Mouse (Mus musculus) liver, embryonic 15.5 days (tissue): Measurements from ENCODE around the gene H2-Oa. TPM values are rescaled to one million over a fixed set of nuclear protein-coding genes. Genes with fewer than 3 reads are reported as not detected.
A peak's percentile ranks its signal among the peaks of the same experiment; 100 is the strongest.

Experiments used
- ATAC-seq: fragments of 200-750 bp; cut with Nextera tagmentation; 2 replicates; pipeline ENCODE4 v1.8.0; 2017; ENCODE audit warnings: moderate number of reproducible peaks, mild to moderate bottlenecking, moderate library complexity; ENCODE audit not compliant: insufficient read depth
- H3K27ac ChIP-seq: fragments of 300-500 bp; sonication (generic); replicated peaks from 2 replicates; pipeline ENCODE4 v1.5.1; 2015; ENCODE audit warnings: mild to moderate bottlenecking, inconsistent platforms
- H3K27me3 ChIP-seq: fragments of 300-500 bp; sonication (generic); 2 replicates; pipeline ENCODE4 v1.6.1; 2015; ENCODE audit warnings: mild to moderate bottlenecking, inconsistent platforms
- H3K36me3 ChIP-seq: fragments of 300-500 bp; sonication (generic); replicated peaks from 2 replicates; pipeline ENCODE4 v1.6.1; 2015; ENCODE audit warnings: moderate library complexity, mild to moderate bottlenecking, inconsistent platforms
- H3K4me1 ChIP-seq: fragments of 300-500 bp; sonication (generic); replicated peaks from 2 replicates; pipeline ENCODE4 v1.6.1; 2015; ENCODE audit warnings: inconsistent platforms
- H3K4me2 ChIP-seq: fragments of 300-500 bp; sonication (generic); 2 replicates; pipeline ENCODE4 v1.6.1; 2015; ENCODE audit warnings: moderate library complexity, mild to moderate bottlenecking, inconsistent platforms
- H3K4me3 ChIP-seq: fragments of 300-500 bp; sonication (generic); replicated peaks from 2 replicates; pipeline ENCODE4 v1.5.1; 2015; ENCODE audit warnings: mild to moderate bottlenecking, inconsistent platforms
- H3K9ac ChIP-seq: fragments of 300-500 bp; sonication (generic); 2 replicates; pipeline ENCODE4 v1.6.1; 2015; ENCODE audit warnings: moderate library complexity, mild to moderate bottlenecking, inconsistent platforms
- H3K9me3 ChIP-seq: fragments of 300-500 bp; sonication (generic); replicated peaks from 2 replicates; pipeline ENCODE4 v1.6.1; 2016; ENCODE audit warnings: inconsistent platforms
- WGBS: fragments of 180-500 bp; shearing (Covaris S2); methylation state at CpG from one replicate; pipeline ENCODE4 v1.1.7; 2015; ENCODE audit warnings: mixed read lengths; ENCODE audit not compliant: insufficient replicate concordance; 5-methylcytosine and 5-hydroxymethylcytosine counted together
- polyA plus RNA-seq: library from polyadenylated mRNA; unstranded; fragments of >200 nt; fragmentation: Nextera tagmentation; extraction: Ambion mirVana; gene quantifications from 2 replicates; pipeline ENCODE4 v1.2.1, GENCODE M21; 2015

H2-Oa gene
- polyA plus RNA-seq: 0.17 and 0.40 TPM in 2 replicates

DNA sequence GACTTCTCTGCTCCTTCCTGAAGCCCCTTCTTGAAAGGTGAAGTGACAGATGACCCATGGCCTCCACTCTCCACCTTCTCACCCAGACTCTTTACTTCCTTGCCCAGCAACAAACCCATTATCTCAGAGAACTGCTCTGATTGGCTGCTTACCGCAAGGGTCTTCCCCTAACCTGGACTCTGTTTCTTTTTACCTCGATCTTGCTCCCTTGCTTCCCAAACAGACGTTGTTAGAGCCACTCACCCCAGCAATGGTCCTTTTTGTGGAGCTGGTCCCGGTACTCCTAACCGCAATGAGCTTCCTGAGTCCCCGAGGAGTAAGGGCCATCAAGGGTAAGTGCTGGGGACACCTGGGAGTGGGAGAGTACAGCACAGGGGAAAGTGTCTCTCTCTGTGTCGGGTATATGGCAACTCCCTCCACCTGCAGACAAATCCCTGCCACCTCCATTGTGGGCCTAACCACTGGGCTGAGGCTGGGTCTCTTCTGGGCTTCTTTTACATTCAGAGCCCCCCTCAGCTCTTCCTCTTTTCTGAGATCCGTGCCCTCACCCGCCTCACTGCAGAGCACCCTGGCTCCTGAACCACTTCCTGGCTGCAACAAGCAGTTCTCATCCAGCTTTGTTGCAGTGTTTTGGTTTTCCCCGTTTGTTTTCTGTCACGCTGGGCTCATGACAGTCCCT, at the start of gene H2-Oa:
Gene H2-Oa, plus strand, starts transcription at position 144 of the 679 bp plus-strand sequence.
- ATAC-seq: no peak
- 12% methylated on average over 11 of the region's 11 CpGs for WGBS
- H3K4me2 ChIP-seq: peak within 1 kb of the TSS; percentile 27; the same call in 1 of the 2 replicates
- no peaks in the 10 kb centered on the region for H3K36me3 ChIP-seq
- no peak within 1 kb of the TSS for H3K9ac ChIP-seq
- H3K4me3 ChIP-seq: no peak within 1 kb of the TSS; the same call in 1 of the 2 replicates
- H3K9me3 ChIP-seq: no peaks in the 10 kb centered on the region
- no peaks in the 10 kb centered on the region; the same call in 1 of the 2 replicates for H3K27me3 ChIP-seq
- H3K27ac ChIP-seq: no peak within 1 kb of the TSS
- peaks cover 7% of the 10 kb centered on the region; the same call in 1 of the 2 replicates for H3K4me1 ChIP-seq

DNA sequence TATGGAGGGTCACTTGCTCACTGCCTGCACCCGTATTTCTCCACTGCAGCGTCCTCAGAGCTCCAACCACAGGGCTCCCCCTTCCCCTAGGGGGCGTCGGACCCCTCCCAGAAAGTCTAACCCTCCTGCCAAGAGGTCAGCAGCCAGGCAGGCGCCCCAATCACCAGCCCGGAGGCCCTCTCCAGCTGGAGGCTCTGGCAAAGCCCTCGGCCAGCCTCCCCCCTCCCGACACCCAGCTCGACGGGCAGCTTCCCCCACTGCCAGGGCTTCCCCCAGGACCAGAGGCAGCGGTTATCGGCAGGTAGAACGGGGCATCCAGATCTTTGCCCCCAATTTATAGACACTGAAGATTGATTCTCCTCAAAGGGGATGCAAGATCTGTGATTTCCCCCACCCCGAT, 46.2 kb upstream of the H2-Oa start:
- ATAC-seq: no peak
- peaks cover 17% of the 10 kb centered on the region; the same call in 1 of the 2 replicates for H3K27me3 ChIP-seq
- no peak overlapping the region for H3K4me3 ChIP-seq
- no peaks in the 10 kb centered on the region for H3K9me3 ChIP-seq
- H3K4me1 ChIP-seq: no peaks in the 10 kb centered on the region
- H3K4me2 ChIP-seq: no peak overlapping the region
- 71% methylated on average over 14 of the region's 14 CpGs for WGBS
- H3K36me3 ChIP-seq: no peaks in the 10 kb centered on the region
- no peak overlapping the region for H3K27ac ChIP-seq
- no peak overlapping the region for H3K9ac ChIP-seq

GRCm38 (mm10) chr17:34047404-34048050, 44.6 kb upstream of the H2-Oa start:
- Histone ChIP-seq H3K9me3 (no peaks in the 10 kb centered on the region), H3K27ac (no peak overlapping the region), H3K36me3 (no peaks in the 10 kb centered on the region), H3K27me3 (peaks cover 1% of the 10 kb centered on the region; the same call in 1 of the 2 replicates), H3K4me3 (no peak overlapping the region), H3K9ac (no peak overlapping the region), H3K4me1 (no peaks in the 10 kb centered on the region), H3K4me2 (no peak overlapping the region)
- WGBS: 45% methylated on average over 5 of the region's 5 CpGs
- no peak for ATAC-seq

DNA sequence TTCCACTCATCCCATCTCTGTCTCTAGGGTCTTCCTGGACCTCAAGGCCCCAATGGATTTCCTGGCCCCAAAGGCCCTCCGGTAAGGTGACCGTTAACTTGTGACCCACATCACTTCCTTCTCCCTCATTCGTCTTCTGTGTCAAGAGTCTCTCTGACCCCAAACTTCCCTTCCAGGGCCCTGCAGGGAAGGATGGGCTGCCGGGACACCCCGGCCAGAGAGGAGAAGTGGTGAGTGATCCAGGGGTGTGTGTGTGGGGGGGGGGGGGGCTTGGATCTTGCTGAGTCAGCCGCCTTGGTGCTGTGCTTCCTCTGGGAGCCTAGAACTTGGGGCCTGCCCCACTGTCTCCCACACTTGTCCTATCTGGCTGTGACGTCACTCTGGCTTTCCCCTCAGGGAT, 34.9 kb upstream of the H2-Oa start:
- H3K27me3 ChIP-seq: no peaks in the 10 kb centered on the region
- no peaks in the 10 kb centered on the region for H3K9me3 ChIP-seq
- H3K9ac ChIP-seq: no peak overlapping the region
- H3K4me1 ChIP-seq: no peaks in the 10 kb centered on the region
- no peak overlapping the region for H3K27ac ChIP-seq
- no peak overlapping the region for H3K4me3 ChIP-seq
- peak; percentile 32; the same call in 1 of the 2 replicates for ATAC-seq
- no peaks in the 10 kb centered on the region for H3K36me3 ChIP-seq
- no peak overlapping the region for H3K4me2 ChIP-seq
- WGBS: 23% methylated on average over 7 of the region's 7 CpGs

GRCm38 (mm10) chr17:34068864-34069263, 23.3 kb upstream of the H2-Oa start:
- 48% methylated on average over 3 of the region's 3 CpGs for WGBS
- Histone ChIP-seq H3K9me3 (no peaks in the 10 kb centered on the region), H3K4me1 (no peaks in the 10 kb centered on the region), H3K9ac (no peak overlapping the region), H3K27me3 (no peaks in the 10 kb centered on the region), H3K4me3 (no peak overlapping the region), H3K27ac (no peak overlapping the region), H3K4me2 (no peak overlapping the region), H3K36me3 (no peaks in the 10 kb centered on the region)
- no peak for ATAC-seq

- no peak overlapping the region for H3K9ac ChIP-seq
- no peak overlapping the region for H3K4me3 ChIP-seq
- ATAC-seq: no peak
- H3K36me3 ChIP-seq: no peaks in the 10 kb centered on the region
- WGBS: 40% methylated on average over 5 of the region's 5 CpGs
- no peaks in the 10 kb centered on the region for H3K9me3 ChIP-seq
- H3K27ac ChIP-seq: 0 out of 2 replicates have a peak overlapping the region, but pooled peaks have one; percentile 6
- H3K4me2 ChIP-seq: no peak overlapping the region
- 0 out of 2 replicates have a peak, but pooled peaks cover 3% of the 10 kb centered on the region for H3K4me1 ChIP-seq
- H3K27me3 ChIP-seq: peaks cover 21% of the 10 kb centered on the region
Observed at GRCm38 (mm10) chr17:34072091-34072490, 20.0 kb upstream of the H2-Oa start.

DNA sequence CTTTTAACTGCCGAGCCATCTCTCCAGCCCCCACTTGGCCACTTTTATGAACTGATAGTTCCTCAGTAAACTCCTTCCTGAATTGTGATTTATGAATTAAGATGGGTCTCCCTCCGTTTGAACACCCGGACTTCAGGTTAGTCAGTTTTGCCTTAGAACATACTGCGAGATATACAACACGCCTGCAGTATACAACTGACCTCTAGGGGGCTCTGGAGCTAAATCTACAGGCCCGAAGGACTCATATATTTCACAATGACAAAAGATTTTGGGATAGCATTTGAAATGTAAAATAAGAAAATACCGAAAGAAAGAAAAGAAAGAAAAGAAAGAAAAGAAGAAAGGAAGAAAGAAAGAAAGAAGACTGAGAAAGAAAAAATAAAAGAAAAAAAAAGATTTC, 16.9 kb upstream of the H2-Oa start:
- ATAC-seq: no peak
- Histone ChIP-seq H3K9me3 (no peaks in the 10 kb centered on the region), H3K27ac (no peak overlapping the region), H3K27me3 (peaks cover 25% of the 10 kb centered on the region), H3K4me1 (0 out of 2 replicates have a peak, but pooled peaks cover 3% of the 10 kb centered on the region), H3K4me2 (no peak overlapping the region), H3K36me3 (no peaks in the 10 kb centered on the region), H3K4me3 (no peak overlapping the region), H3K9ac (no peak overlapping the region)
- 28% methylated on average over 7 of the region's 7 CpGs for WGBS

DNA sequence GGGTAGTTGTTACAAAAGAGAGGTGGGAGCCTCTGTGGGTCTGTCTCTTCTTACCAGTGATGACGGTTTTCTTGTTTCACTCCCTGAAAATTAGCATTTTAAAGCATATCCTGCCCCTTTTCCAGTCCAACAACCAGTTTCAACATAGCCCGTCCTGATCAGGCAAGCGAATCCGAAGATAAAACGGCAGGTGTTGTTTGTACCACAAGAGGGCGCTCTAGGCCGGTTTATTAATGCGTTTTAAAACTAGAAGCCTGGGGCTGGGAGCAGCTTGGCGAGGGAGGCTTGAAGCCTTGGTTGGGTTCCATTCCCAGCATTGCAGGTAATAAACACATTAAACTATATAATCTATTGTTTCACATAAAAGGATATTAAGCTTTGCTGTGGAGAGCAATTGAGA, 14.6 kb upstream of the H2-Oa start:
- Histone ChIP-seq H3K27ac (no peak overlapping the region), H3K9me3 (no peaks in the 10 kb centered on the region), H3K4me1 (0 out of 2 replicates have a peak, but pooled peaks cover 3% of the 10 kb centered on the region), H3K4me2 (no peak overlapping the region), H3K36me3 (no peaks in the 10 kb centered on the region), H3K9ac (no peak overlapping the region), H3K27me3 (peaks cover 25% of the 10 kb centered on the region), H3K4me3 (no peak overlapping the region)
- under 1% methylated on average over 9 of the region's 9 CpGs for WGBS
- ATAC-seq: no peak

DNA sequence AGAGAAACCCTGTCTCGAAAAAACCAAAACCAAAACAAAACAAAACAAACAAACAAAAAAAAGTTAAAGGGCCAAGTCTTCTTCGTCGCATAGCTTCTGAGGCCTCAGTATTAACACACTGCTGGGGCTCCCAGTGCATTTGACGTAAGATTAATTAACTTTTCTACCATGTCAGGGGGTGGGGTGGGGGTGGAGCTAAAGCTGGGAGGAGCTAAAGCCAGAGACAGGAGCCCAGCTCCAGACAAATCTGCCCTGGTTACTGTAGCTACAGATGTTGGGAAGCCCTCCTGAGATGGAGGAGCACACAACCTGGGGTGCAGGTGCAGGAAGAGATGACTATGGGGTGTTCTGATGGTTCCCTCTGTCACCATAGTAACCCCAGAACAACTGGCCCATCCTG, 14.0 kb upstream of the H2-Oa start:
- Histone ChIP-seq H3K27ac (no peak overlapping the region), H3K9ac (no peak overlapping the region), H3K4me1 (0 out of 2 replicates have a peak, but pooled peaks cover 5% of the 10 kb centered on the region), H3K4me2 (no peak overlapping the region), H3K36me3 (no peaks in the 10 kb centered on the region), H3K27me3 (peaks cover 25% of the 10 kb centered on the region), H3K4me3 (no peak overlapping the region), H3K9me3 (no peaks in the 10 kb centered on the region)
- WGBS: 54% methylated on average over 4 of the region's 4 CpGs
- ATAC-seq: no peak

GRCm38 (mm10) chr17:34079002-34079401, 13.1 kb upstream of the H2-Oa start:
- no peak for ATAC-seq
- Histone ChIP-seq H3K4me2 (no peak overlapping the region), H3K4me1 (0 out of 2 replicates have a peak, but pooled peaks cover 8% of the 10 kb centered on the region), H3K36me3 (no peaks in the 10 kb centered on the region), H3K9ac (no peak overlapping the region), H3K9me3 (no peaks in the 10 kb centered on the region), H3K27ac (no peak overlapping the region), H3K4me3 (no peak overlapping the region), H3K27me3 (peaks cover 24% of the 10 kb centered on the region)
- WGBS: 80% methylated on average over 11 of the region's 11 CpGs

- peak; percentile 28; the same call in 1 of the 2 replicates for ATAC-seq
- Histone ChIP-seq H3K4me2 (no peak overlapping the region), H3K9ac (no peak overlapping the region), H3K4me3 (no peak overlapping the region), H3K4me1 (0 out of 2 replicates have a peak, but pooled peaks cover 8% of the 10 kb centered on the region), H3K27ac (no peak overlapping the region), H3K9me3 (no peaks in the 10 kb centered on the region), H3K27me3 (peaks cover 26% of the 10 kb centered on the region), H3K36me3 (no peaks in the 10 kb centered on the region)
- 24% methylated on average over 5 of the region's 5 CpGs for WGBS
Observed at GRCm38 (mm10) chr17:34079621-34080020, 12.5 kb upstream of the H2-Oa start.
